Mouse (Mus musculus) ES-E14 (cell line): ENCODE results near the gene Actl11.

ENCODE experiments used
- CHD2 ChIP-seq: IDR thresholded peaks from 2 replicates; pipeline ENCODE4 v1.6.1; 2014; ENCODE audit warnings: mild to moderate bottlenecking, low read depth, low read length, inconsistent platforms
- HCFC1 ChIP-seq: IDR thresholded peaks from 2 replicates; pipeline ENCODE4 v1.6.1; 2012; ENCODE audit warnings: low read length, inconsistent platforms, borderline replicate concordance; ENCODE audit not compliant: insufficient read depth
- MAFK ChIP-seq: IDR thresholded peaks from 2 replicates; pipeline ENCODE4 v1.6.1; 2014; ENCODE audit warnings: mild to moderate bottlenecking, low read depth, low read length, inconsistent platforms; ENCODE audit not compliant: insufficient read depth
- ZC3H11A ChIP-seq: IDR thresholded peaks from 2 replicates; pipeline ENCODE4 v1.6.1; 2012; ENCODE audit warnings: low read depth, mild to moderate bottlenecking, inconsistent platforms, low read length, borderline replicate concordance
- ZNF384 ChIP-seq: IDR thresholded peaks from 2 replicates; pipeline ENCODE4 v1.6.1; 2012; ENCODE audit warnings: low read depth, low read length, inconsistent platforms

GRCm38 (mm10) chr9:107891023-107891422 lies 37.2 kb upstream of the Actl11 start:
- no peak for TF ChIP-seq ZNF384
- TF ChIP-seq ZC3H11A = no peak; the same call in 1 of the 2 replicates
- no peak for TF ChIP-seq CHD2
- no peak for TF ChIP-seq HCFC1
- no peak for TF ChIP-seq MAFK
